Mouse (Mus musculus): Measurements from ENCODE around the gene Fscb. TPM values are rescaled to one million over a fixed set of nuclear protein-coding genes. Genes with fewer than 3 reads are reported as not detected.

Fscb gene
- not detected in 2 replicates for polyA plus RNA-seq (2015; fragmentation: Nextera tagmentation; extraction: Ambion mirVana)

- Histone ChIP-seq H3K9me3 (ENCODE audit: control insufficient read depth, low read length) (no peaks in the 10 kb centered on the region), H3K4me1 (ENCODE audit: control insufficient read depth, insufficient read depth, low read length) (no peaks in the 10 kb centered on the region), H3K4me3 (ENCODE audit: low read length) (no peak within 1 kb of the TSS), H3K36me3 (ENCODE audit: control insufficient read depth, insufficient read depth, low read length) (no peaks in the 10 kb centered on the region), H3K27ac (ENCODE audit: low read length) (no peak within 1 kb of the TSS), H3K27me3 (replicated peaks; ENCODE audit: control insufficient read depth, insufficient read depth, low read length) (no peaks in the 10 kb centered on the region), H3K4me2 (ENCODE audit: low read depth, low read length) (no peak within 1 kb of the TSS), H3K9ac (ENCODE audit: low read depth, low read length) (no peak within 1 kb of the TSS)
- ATAC-seq = no peak
- 85% methylated on average over 1 of the region's 1 CpGs for WGBS
These were observed at the start of gene Fscb for GRCm38 (mm10) chr12:64474590-64474989. Gene Fscb (minus strand): TSS chr12:64474690.

GRCm38 (mm10) chr12:64516775-64517174 is 42.3 kb upstream of the Fscb start:
- no peak overlapping the region for H3K4me3 ChIP-seq (ENCODE audit: low read length)
- no peaks in the 10 kb centered on the region for H3K9me3 ChIP-seq (ENCODE audit: control insufficient read depth, low read length)
- no peak overlapping the region for H3K27ac ChIP-seq (ENCODE audit: low read length)
- H3K4me2 ChIP-seq (ENCODE audit: low read depth, low read length) = no peak overlapping the region
- no peak for ATAC-seq
- H3K36me3 ChIP-seq (ENCODE audit: control insufficient read depth, insufficient read depth, low read length) = no peaks in the 10 kb centered on the region
- no peak overlapping the region for H3K9ac ChIP-seq (ENCODE audit: low read depth, low read length)
- H3K27me3 ChIP-seq (replicated peaks; ENCODE audit: control insufficient read depth, insufficient read depth, low read length) = no peaks in the 10 kb centered on the region
- 66% methylated on average over 2 of the region's 2 CpGs for WGBS
- no peaks in the 10 kb centered on the region for H3K4me1 ChIP-seq (ENCODE audit: control insufficient read depth, insufficient read depth, low read length)

- Histone ChIP-seq H3K4me2 (ENCODE audit: low read depth, low read length) (no peak overlapping the region), H3K9ac (ENCODE audit: low read depth, low read length) (no peak overlapping the region), H3K27me3 (replicated peaks; ENCODE audit: control insufficient read depth, insufficient read depth, low read length) (no peaks in the 10 kb centered on the region), H3K27ac (ENCODE audit: low read length) (no peak overlapping the region), H3K36me3 (ENCODE audit: control insufficient read depth, insufficient read depth, low read length) (no peaks in the 10 kb centered on the region), H3K4me3 (ENCODE audit: low read length) (no peak overlapping the region), H3K9me3 (ENCODE audit: control insufficient read depth, low read length) (no peaks in the 10 kb centered on the region), H3K4me1 (ENCODE audit: control insufficient read depth, insufficient read depth, low read length) (no peaks in the 10 kb centered on the region)
- no peak for ATAC-seq
- WGBS = 82% methylated on average over 1 of the region's 1 CpGs
These were observed 38.9 kb upstream of the Fscb start for GRCm38 (mm10) chr12:64513439-64513838.

GRCm38 (mm10) chr12:64497706-64498105 is 23.2 kb upstream of the Fscb start:
- no peak overlapping the region for H3K4me2 ChIP-seq (ENCODE audit: low read depth, low read length)
- no peaks in the 10 kb centered on the region for H3K27me3 ChIP-seq (replicated peaks; ENCODE audit: control insufficient read depth, insufficient read depth, low read length)
- no peak overlapping the region for H3K9ac ChIP-seq (ENCODE audit: low read depth, low read length)
- 62% methylated on average over 5 of the region's 5 CpGs for WGBS
- H3K4me1 ChIP-seq (ENCODE audit: control insufficient read depth, insufficient read depth, low read length) = no peaks in the 10 kb centered on the region
- no peaks in the 10 kb centered on the region for H3K9me3 ChIP-seq (ENCODE audit: control insufficient read depth, low read length)
- H3K27ac ChIP-seq (ENCODE audit: low read length) = no peak overlapping the region
- no peaks in the 10 kb centered on the region for H3K36me3 ChIP-seq (ENCODE audit: control insufficient read depth, insufficient read depth, low read length)
- no peak overlapping the region for H3K4me3 ChIP-seq (ENCODE audit: low read length)
- no peak for ATAC-seq

- no peaks in the 10 kb centered on the region for H3K4me1 ChIP-seq (ENCODE audit: control insufficient read depth, insufficient read depth, low read length)
- H3K9ac ChIP-seq (ENCODE audit: low read depth, low read length) = no peak overlapping the region
- H3K27me3 ChIP-seq (replicated peaks; ENCODE audit: control insufficient read depth, insufficient read depth, low read length) = no peaks in the 10 kb centered on the region
- no peak overlapping the region for H3K4me3 ChIP-seq (ENCODE audit: low read length)
- no peak overlapping the region for H3K4me2 ChIP-seq (ENCODE audit: low read depth, low read length)
- 83% methylated on average over 1 of the region's 1 CpGs for WGBS
- H3K27ac ChIP-seq (ENCODE audit: low read length) = no peak overlapping the region
- no peak for ATAC-seq
- H3K9me3 ChIP-seq (ENCODE audit: control insufficient read depth, low read length) = no peaks in the 10 kb centered on the region
- H3K36me3 ChIP-seq (ENCODE audit: control insufficient read depth, insufficient read depth, low read length) = no peaks in the 10 kb centered on the region
These were observed 875 bp downstream of the Fscb start for GRCm38 (mm10) chr12:64473615-64474014.

- H3K9ac ChIP-seq (ENCODE audit: low read depth, low read length) = no peak overlapping the region
- no peak overlapping the region for H3K4me2 ChIP-seq (ENCODE audit: low read depth, low read length)
- H3K27me3 ChIP-seq (replicated peaks; ENCODE audit: control insufficient read depth, insufficient read depth, low read length) = no peaks in the 10 kb centered on the region
- WGBS = 94% methylated on average over 1 of the region's 1 CpGs
- no peaks in the 10 kb centered on the region for H3K9me3 ChIP-seq (ENCODE audit: control insufficient read depth, low read length)
- H3K4me1 ChIP-seq (ENCODE audit: control insufficient read depth, insufficient read depth, low read length) = no peaks in the 10 kb centered on the region
- no peaks in the 10 kb centered on the region for H3K36me3 ChIP-seq (ENCODE audit: control insufficient read depth, insufficient read depth, low read length)
- H3K27ac ChIP-seq (ENCODE audit: low read length) = no peak overlapping the region
- no peak overlapping the region for H3K4me3 ChIP-seq (ENCODE audit: low read length)
- ATAC-seq = no peak
These were observed 1.4 kb downstream of the Fscb start for GRCm38 (mm10) chr12:64473136-64473535.

GRCm38 (mm10) chr12:64455228-64455627 is 19.3 kb downstream of the Fscb start:
- H3K36me3 ChIP-seq (ENCODE audit: control insufficient read depth, insufficient read depth, low read length) = no peaks in the 10 kb centered on the region
- H3K9me3 ChIP-seq (ENCODE audit: control insufficient read depth, low read length) = no peaks in the 10 kb centered on the region
- no peak overlapping the region for H3K4me3 ChIP-seq (ENCODE audit: low read length)
- no peaks in the 10 kb centered on the region for H3K4me1 ChIP-seq (ENCODE audit: control insufficient read depth, insufficient read depth, low read length)
- no peaks in the 10 kb centered on the region for H3K27me3 ChIP-seq (replicated peaks; ENCODE audit: control insufficient read depth, insufficient read depth, low read length)
- H3K27ac ChIP-seq (ENCODE audit: low read length) = no peak overlapping the region
- H3K4me2 ChIP-seq (ENCODE audit: low read depth, low read length) = no peak overlapping the region
- no peak for ATAC-seq
- H3K9ac ChIP-seq (ENCODE audit: low read depth, low read length) = no peak overlapping the region

- Histone ChIP-seq H3K36me3 (ENCODE audit: control insufficient read depth, insufficient read depth, low read length) (no peaks in the 10 kb centered on the region), H3K27me3 (replicated peaks; ENCODE audit: control insufficient read depth, insufficient read depth, low read length) (no peaks in the 10 kb centered on the region), H3K4me1 (ENCODE audit: control insufficient read depth, insufficient read depth, low read length) (no peaks in the 10 kb centered on the region), H3K4me3 (ENCODE audit: low read length) (no peak overlapping the region), H3K4me2 (ENCODE audit: low read depth, low read length) (no peak overlapping the region), H3K27ac (ENCODE audit: low read length) (no peak overlapping the region), H3K9me3 (ENCODE audit: control insufficient read depth, low read length) (no peaks in the 10 kb centered on the region), H3K9ac (ENCODE audit: low read depth, low read length) (no peak overlapping the region)
- WGBS = 51% methylated on average over 9 of the region's 9 CpGs
- ATAC-seq = peak; percentile 52; the same call in 1 of the 2 replicates
These were observed 24.6 kb downstream of the Fscb start for GRCm38 (mm10) chr12:64449911-64450310.

GRCm38 (mm10) chr12:64436675-64437074 is 37.8 kb downstream of the Fscb start:
- H3K9ac ChIP-seq (ENCODE audit: low read depth, low read length) = no peak overlapping the region
- no peak for ATAC-seq
- no peak overlapping the region for H3K4me3 ChIP-seq (ENCODE audit: low read length)
- no peaks in the 10 kb centered on the region for H3K36me3 ChIP-seq (ENCODE audit: control insufficient read depth, insufficient read depth, low read length)
- H3K4me2 ChIP-seq (ENCODE audit: low read depth, low read length) = no peak overlapping the region
- 39% methylated on average over 2 of the region's 2 CpGs for WGBS
- no peaks in the 10 kb centered on the region for H3K4me1 ChIP-seq (ENCODE audit: control insufficient read depth, insufficient read depth, low read length)
- no peaks in the 10 kb centered on the region for H3K9me3 ChIP-seq (ENCODE audit: control insufficient read depth, low read length)
- no peak overlapping the region for H3K27ac ChIP-seq (ENCODE audit: low read length)
- no peaks in the 10 kb centered on the region for H3K27me3 ChIP-seq (replicated peaks; ENCODE audit: control insufficient read depth, insufficient read depth, low read length)

All from intestine, embryonic 16.5 days (tissue).